Mouse (Mus musculus) macrophage (primary cell): Measurements from ENCODE around the gene Lsm5. TPM values are rescaled to one million over a fixed set of nuclear protein-coding genes. Genes with fewer than 3 reads are reported as not detected.

Experiments used
- H3K27ac ChIP-seq: fragments of 350-480 bp; formaldehyde crosslinking; 2 replicates; pipeline ENCODE4 v1.9.0; 2021
- H3K36me3 ChIP-seq: fragments of 350-480 bp; formaldehyde crosslinking; 2 replicates; pipeline ENCODE4 v1.9.0; 2021; ENCODE audit errors: inconsistent target
- H3K4me3 ChIP-seq: fragments of 350-480 bp; formaldehyde crosslinking; 2 replicates; pipeline ENCODE4 v1.9.0; 2021; ENCODE audit errors: inconsistent target
- H3K79me2 ChIP-seq: fragments of 350-480 bp; formaldehyde crosslinking; 2 replicates; pipeline ENCODE4 v1.9.0; 2021; ENCODE audit errors: inconsistent target
- WGBS: methylation state at CpG from one replicate; pipeline ENCODE4 v1.1.7; 2026; ENCODE audit warnings: inconsistent platforms; ENCODE audit not compliant: missing documents; 5-methylcytosine and 5-hydroxymethylcytosine counted together
- polyA plus RNA-seq: library from polyadenylated mRNA; stranded (reverse); fragments of 250-400 nt; gene quantifications from 3 replicates; pipeline ENCODE4 v1.2.4, GENCODE M21; 2018; ENCODE audit warnings: inconsistent platforms

Gene Lsm5
- polyA plus RNA-seq, 1 experiment from 2014 or later, result 28.8 TPM

DNA sequence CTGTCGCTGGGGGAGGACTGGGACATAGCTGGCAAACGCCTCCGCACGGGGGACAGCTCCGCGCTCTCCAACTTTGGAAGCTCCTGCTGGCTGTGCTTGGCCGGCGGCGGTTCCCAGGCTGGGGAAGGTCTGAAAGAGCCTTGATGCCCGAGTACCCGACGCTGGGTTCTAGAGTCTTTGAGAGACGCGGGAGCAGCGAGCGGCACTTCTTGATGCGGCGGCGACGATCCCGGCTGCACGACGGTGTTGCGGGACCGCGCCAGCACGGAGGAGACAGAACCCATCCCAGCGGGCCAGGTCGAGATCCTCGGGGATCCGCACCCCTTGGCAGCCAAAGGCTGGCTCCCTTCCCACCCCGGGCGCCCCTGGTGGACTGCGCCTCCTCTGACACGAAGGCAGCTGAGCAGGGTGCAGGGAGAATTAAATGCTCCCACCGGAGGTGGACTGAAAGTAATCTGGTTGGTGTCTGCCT is 52.4 kb downstream of the Lsm5 start:
- H3K27ac ChIP-seq, result no peak overlapping the region
- no peaks in the 10 kb centered on the region for H3K36me3 ChIP-seq
- H3K4me3 ChIP-seq, result no peak overlapping the region
- WGBS, result 5% methylated on average over 35 of the region's 36 CpGs
- no peaks in the 10 kb centered on the region for H3K79me2 ChIP-seq

Other genes starting within 250 kb of the Lsm5 start
- gene Pde1c, start 135.6 kb downstream of the Lsm5 start, polyA plus RNA-seq, result 0.31 to 1.6 TPM (median 0.64 TPM) in 3 replicates
- 11.5 to 18.4 TPM (median 12.3 TPM) in 3 replicates for gene Avl9, start 10.2 kb upstream of the Lsm5 start, polyA plus RNA-seq
- gene Kbtbd2, start 93.1 kb upstream of the Lsm5 start, polyA plus RNA-seq, result 21.0 to 33.2 TPM (median 27.7 TPM) in 3 replicates
- gene Fkbp9, start 127.3 kb upstream of the Lsm5 start, polyA plus RNA-seq, result 8.7 to 10.5 TPM (median 9.6 TPM) in 3 replicates
- gene Nt5c3, start 219.2 kb upstream of the Lsm5 start, polyA plus RNA-seq, result 31.1 to 84.1 TPM (median 31.6 TPM) in 3 replicates
- gene Vmn1r4, start 219.3 kb upstream of the Lsm5 start, polyA plus RNA-seq, result 0.09 to 0.11 TPM in 2 of 3 replicates, not detected in the other